Mouse (Mus musculus) cerebellum, postnatal 14 days (tissue): ENCODE results near the gene Icam1.

Experiments used
- DNase-seq, 2 experiments: peaks; one replicate each; pipeline ENCODE4 v3.0.0; 2021; ENCODE audit warnings: mixed read lengths in 2 of 2

Gene Icam1

DNA sequence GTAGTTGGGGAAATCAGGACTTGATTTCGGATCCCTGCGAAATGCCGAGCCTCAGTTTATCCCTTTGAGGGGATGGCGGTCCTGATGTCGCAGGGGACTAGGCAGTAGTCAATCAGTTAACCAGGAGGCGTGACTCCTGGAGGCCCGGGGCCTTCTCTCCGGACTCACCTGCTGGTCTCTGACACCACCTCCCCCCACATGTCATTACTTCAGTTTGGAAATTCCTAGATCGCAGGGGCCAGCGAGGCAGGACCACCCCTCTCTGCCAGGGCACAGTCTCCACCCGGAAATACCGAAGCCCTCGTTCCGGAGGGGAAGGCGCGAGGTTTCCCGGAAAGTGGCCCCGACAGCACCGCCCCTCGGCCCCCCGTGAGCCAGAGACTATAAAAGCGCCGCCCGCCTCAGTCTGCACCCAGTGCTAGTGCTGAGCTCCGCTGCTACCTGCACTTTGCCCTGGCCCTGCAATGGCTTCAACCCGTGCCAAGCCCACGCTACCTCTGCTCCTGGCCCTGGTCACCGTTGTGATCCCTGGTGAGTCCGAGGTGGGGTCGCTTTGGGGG lies at the start of gene Icam1:
Icam1 (plus strand) TSS at position 415 of the 560 bp plus-strand sequence.
- no peak for DNase-seq

DNA sequence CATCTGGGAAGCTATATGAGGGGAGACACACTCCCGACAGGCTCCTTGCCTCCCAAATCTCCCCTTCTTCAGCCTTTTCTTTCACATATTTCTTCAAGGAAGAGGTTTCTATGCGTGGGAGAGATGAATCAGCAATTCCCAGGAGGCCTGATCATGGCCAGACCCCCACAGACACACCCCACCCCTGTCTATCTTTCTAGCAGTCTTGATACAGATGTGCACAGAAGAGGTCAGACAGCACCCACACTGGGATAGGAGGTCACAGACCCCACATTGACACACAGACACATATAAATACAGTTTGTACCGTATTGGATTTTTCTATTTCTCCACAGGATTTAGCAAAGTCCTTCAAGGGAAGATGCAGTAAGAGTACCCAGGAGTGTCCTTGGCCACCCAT lies 49.8 kb upstream of the Icam1 start:
- no peak for DNase-seq

DNA sequence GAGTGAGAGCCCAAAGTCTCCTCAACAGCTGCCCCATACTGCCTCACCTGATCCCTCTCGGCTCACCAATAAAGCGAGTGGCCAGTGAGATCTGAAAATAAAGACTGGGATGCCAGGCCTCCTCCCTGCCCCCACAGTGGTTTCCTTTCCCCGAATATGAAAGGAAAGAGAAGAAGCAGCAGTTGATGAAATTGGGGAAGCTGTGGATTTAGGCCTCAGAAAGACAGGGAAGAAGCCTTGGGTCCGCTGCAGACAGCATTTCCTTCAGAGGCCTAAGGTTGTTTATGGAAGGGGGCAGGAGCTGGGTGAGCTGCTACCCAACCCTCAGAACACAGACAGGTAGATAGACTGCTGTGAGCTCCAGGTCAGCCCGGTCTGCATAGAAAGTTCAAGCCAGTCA lies 49.0 kb upstream of the Icam1 start:
- no peak for DNase-seq

GRCm38 (mm10) chr9:20971751-20972140 lies 44.0 kb upstream of the Icam1 start:
- no peak for DNase-seq

DNA sequence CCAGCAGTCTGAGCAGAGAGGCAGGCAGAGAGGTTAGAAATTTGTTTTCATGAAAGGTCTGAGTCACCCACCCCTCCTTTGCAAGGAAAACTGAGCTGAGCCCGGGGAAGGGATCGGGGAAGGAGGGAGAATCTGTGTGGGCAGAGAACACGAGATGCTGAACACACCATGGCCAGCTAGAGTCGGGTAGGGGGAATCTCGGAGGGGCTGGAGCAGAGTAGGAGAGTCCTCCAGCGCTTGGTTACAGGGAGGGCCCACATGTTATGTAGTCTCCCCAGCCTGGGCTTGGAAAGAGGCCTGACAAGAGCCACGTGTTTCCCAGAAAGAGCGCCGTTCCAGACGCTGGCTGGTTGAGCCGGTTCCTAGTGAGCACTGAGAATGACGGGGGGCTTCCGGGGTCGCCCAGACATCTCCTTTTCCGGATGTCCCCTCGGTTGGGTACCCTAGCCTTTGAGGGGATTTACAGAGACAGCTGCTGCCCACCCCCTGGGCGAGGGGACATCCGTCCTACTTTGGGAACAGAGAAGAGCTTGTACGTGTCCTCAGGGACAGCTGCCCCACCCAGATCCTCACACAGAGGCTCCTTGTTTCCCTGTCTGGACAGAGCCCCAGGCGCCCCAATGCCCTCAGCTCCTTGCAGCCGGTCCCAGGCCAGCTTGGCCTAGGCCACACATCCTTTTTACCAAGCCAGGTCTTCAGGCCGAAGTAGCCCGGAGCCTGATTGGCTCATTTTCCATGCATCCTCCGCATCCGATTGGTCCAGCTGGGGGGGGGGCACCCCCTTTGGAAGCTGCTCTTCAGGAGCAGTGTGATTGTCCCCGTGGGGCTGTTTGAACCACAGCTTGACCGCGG lies 43.4 kb upstream of the Icam1 start:
- DNase-seq = peak; percentile 30

- no peak for DNase-seq
These were observed 42.6 kb upstream of the Icam1 start for GRCm38 (mm10) chr9:20973001-20973681.

DNA sequence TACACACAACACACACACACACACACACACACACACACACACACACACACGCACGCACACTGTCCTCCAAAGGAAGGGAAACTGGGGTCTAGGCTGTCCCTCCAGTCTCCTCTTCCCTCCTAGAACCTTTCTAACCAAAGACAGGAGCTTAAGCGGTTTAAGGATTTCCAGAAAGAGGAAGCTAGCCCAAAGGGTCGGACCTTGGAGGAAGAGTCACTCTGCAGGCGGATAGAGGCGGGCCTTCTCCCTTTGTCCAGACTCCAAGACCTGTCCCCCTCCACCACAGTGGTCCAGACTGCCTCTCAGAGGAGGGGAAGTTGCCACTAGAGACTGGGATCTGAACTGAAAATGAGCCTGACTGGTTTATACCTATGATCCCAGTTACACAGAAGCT lies 42.1 kb upstream of the Icam1 start:
- DNase-seq = no peak

DNA sequence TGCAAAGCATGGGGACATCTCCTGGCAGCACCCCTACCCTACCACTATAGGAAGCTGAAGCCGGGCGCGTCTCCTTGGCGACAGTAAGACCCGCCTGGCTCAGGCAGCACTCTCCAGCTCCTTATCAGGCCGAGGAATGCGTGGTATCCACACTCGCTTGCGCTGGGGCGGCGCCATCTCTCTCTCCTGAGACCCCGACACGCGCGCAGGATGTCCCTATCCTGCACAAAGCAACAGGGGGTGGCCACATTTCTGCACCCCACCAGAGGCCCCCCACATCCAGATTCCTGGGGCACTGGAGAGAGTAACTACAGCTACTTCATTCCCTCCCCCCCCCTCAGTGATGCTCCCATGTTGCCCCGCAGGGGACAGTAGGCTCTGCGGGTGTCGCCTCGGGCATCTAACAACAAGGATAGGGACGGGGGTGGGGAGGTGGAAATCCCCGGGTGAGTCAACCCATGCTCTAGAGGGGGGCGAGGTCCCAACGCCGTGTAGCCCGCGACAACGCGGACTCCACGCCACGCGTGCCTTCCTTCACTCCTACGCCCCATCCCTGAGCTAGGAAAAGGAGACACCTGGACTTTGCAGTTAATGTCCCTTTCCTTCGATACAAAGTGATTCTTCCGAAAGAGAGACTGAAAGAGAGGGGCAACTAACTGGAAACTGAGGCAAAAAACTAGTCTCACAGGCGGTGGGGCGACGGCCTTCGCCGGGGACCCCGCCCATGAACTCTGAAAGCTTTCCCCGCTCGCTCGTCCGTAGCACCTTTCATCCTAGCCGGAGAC lies 40.2 kb upstream of the Icam1 start:
- DNase-seq = peak; percentile 14 to 18

- DNase-seq = peak; percentile 36 to 55
These were observed 39.4 kb upstream of the Icam1 start, which contains the start of gene S1pr2 for GRCm38 (mm10) chr9:20976216-20976960. TSS of gene S1pr2 (minus strand) at chr9:20976781.

- DNase-seq = no peak
These were observed 38.7 kb upstream of the Icam1 start for GRCm38 (mm10) chr9:20976961-20977689.

DNA sequence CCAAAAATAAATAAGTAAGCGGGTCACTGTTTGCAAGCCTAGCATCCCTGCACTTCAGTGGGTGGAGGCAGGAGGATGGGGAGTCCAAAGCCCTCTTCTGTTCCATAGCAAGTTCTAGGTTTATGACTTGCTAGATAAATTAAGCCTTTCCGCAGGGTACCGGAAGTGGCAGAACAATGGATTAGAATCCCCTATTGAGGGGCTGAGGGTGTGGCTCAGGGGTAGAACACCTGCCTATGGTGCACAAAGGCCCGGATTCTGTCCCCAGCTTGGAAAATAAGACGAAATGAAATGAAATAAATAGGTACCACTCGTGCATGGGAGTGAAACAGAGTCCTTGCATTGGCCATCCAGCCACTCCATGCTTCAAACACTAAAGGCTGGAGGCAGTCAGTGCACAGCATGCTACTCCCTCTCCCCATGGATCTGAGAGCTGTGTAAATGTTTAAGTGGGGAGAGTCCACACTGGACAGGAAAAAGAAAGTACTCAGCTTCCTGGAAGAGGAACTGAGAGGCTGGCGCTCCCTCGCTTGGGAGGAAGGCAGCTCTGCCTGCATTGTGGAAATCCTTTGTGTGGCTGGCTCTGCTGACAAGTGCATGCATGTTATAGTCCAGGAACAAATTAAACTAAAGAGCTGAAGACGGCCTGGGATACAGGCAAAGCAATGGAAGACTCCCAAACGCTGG lies 37.2 kb upstream of the Icam1 start:
- no peak for DNase-seq

- no peak for DNase-seq
These were observed 36.6 kb upstream of the Icam1 start for GRCm38 (mm10) chr9:20979181-20979580.

DNA sequence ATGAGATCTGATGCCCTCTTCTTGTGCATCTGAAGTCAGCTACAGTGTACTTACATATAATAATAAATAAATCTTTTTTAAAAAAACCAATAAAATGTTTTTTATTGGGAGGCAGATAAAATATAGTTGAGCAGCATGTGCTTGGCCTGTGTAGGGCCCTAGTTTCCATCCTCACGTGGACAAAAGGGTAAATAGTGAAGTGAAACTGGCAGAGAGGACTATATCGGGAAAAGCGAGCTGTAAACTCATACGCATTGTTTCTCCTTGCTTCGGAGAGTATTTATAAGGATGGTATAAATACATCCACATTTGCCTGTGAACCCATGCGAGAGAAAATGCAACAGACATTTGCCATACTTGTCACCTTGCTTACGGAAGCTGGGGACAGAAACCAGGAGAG lies 36.0 kb upstream of the Icam1 start:
- DNase-seq = no peak

DNA sequence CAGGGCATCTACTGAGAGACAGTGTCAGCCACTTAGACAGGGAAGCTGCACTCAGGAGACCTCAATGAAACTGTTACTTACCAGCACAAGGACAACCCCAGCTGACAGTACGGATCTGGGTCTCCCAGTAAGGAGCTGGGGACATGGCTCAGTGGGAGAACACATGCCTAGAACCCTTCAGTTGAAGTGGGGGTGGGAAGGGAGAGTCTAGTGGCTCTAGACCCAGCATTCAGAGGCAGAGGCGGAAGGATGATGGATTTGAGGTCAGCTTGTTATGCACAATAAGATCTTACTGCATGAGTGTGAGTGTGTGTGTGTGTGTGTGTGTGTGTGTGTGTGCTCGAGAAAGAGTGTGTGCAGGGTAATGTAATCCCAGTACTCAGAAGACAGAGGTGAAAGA lies 33.6 kb upstream of the Icam1 start:
- DNase-seq = no peak

- no peak for DNase-seq
These were observed 32.6 kb upstream of the Icam1 start for GRCm38 (mm10) chr9:20983169-20983568.

DNA sequence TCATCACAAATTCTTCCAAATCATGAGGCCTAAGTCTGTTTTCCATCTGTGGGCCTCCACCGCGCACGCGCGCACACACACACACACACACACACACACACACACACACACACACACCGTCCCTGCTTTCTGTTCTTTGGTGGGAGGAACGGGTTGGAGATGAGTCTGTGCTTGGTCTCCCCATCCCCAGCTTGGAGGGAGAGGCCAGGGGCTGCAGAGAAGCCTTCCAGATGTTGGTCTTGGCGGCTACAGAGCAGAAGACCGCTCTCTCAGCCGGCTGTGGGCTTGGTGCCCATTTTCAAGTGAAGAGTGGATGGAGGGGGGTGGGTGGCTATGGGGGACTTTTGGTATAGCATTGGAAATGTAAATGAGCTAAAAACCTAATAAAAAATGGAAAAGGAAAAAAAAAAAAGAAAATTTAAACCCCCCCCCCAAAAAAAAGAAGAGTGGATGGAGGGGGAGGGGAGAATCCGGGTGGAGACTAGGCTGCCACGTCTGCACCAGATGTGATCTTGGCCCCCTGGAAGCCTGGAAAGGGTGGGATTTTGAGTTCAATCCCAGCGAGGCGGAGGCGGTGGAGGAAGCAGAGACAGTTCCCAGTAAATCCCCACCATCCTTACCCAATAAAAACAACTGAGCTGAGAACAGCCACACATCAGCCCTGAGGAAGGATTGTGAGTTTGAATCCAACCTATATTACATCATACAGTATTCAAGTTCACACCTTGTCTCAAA lies 28.7 kb upstream of the Icam1 start:
- DNase-seq = no peak

DNA sequence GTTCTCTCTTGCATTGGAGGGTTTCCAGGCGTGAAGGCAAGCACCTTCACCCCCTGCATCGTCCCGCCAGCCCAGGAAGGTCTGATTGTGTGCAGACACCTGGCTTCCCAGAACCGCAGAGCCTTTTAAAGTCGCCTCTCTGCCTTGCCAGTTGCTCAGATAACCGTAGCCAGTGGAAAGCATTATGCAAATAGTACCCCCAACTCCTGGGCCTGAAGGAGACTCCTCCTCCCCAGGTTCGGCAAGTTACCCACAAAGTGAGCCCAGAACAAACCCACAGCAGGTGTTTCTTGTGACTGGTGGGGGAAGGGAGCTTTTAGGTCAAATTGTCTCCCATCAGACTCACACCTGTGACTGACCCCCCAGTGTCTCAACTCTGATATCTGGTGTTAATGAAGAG lies 27.8 kb upstream of the Icam1 start:
- DNase-seq = no peak

DNA sequence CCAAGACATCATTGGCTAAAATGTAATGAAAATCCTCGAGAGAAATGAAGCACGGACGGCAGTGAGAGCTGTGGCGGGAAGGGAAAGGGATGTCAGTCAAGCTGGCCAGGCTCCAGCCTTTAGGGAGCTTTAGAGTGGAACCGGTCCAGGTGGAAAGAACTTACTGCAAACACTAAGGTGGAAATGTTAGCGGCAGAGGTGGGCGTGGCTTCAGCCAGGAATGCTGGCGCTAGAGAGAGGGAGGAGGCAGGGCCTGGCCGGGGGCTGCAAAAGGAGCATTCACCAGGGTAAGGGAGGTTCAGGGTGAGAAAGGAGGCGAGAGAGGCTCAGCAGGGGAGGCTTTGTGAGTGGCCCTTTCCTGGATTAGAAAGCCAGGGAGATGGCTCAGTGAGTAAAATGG lies 24.9 kb upstream of the Icam1 start:
- peak; percentile 31 to 37 for DNase-seq

DNA sequence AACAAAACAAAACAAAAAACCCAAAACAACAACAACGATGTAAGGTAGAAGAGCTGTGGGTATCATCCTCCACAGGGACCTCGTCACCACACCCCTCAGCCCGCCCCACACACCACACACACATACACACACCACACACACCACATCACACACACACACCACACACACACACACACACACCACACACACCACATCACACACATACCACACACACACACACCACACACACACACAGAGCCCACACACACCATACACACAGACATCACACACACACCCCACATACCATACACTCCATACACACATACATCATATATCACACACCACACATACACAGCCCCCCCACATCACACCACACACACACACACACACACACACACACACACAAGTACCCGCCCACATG lies 24.2 kb upstream of the Icam1 start:
- DNase-seq = no peak

DNA sequence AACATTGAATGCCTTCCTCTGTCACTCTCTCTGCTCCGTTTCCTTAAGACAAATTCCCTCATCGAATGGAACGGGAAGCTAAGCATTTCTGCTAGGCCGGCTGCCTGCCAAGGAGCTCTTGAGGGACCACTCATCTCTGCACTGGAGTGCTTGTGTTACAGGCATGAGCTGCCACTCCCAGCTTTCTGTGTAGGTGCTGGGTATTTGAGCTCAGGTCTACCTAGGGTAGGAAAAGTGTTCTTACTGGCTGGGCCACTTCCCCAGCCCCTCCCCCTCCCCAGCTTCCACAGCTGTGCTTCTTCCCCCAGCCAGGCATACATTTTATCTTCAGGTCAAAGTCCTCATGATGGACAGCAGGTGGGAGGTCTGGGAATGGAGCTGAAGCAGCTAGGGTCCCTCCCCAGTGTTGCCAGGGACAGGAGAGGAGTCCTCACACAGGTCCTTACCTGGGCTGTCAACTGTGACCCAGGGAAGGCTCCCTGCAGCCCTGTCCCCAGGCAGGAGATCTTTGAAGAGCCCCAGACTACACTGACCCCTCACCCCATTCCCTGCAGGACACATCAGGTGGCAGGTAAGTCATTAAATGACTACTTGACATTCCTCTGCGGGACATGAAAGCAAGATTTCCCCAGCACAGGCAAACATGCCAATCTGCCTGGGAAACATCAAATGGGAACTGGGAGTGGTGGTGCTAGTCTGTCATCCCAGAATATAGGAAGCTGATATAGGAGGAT lies 22.5 kb upstream of the Icam1 start:
- no peak for DNase-seq
